Mouse (Mus musculus) hindbrain, embryonic 13.5 days (tissue): ENCODE measurements around the gene Pttg1ip. TPM values are rescaled to one million over a fixed set of nuclear protein-coding genes. Genes with fewer than 3 reads are reported as not detected.

Experiments
- ATAC-seq: fragments of 200-750 bp; cut with Nextera tagmentation; 2 replicates; pipeline ENCODE4 v1.8.0; 2017; ENCODE audit warnings: moderate TSS enrichment; ENCODE audit not compliant: low FRiP score
- H3K27ac ChIP-seq: fragments of 300-500 bp; sonication (generic); 2 replicates; pipeline ENCODE4 v1.5.1; 2015; ENCODE audit warnings: inconsistent platforms, mild to moderate bottlenecking, moderate library complexity
- H3K27me3 ChIP-seq: fragments of 300-500 bp; sonication (generic); 2 replicates; pipeline ENCODE4 v1.6.1; 2015; ENCODE audit warnings: mild to moderate bottlenecking, inconsistent platforms
- H3K36me3 ChIP-seq: fragments of 300-500 bp; sonication (generic); 2 replicates; pipeline ENCODE4 v1.6.1; 2015; ENCODE audit warnings: mild to moderate bottlenecking, inconsistent platforms
- H3K4me1 ChIP-seq: fragments of 300-500 bp; sonication (generic); replicated peaks from 2 replicates; pipeline ENCODE4 v1.6.1; 2015; ENCODE audit warnings: inconsistent platforms
- H3K4me2 ChIP-seq: fragments of 300-500 bp; sonication (generic); 2 replicates; pipeline ENCODE4 v1.6.1; 2015; ENCODE audit warnings: inconsistent platforms, mild to moderate bottlenecking, moderate library complexity
- H3K4me3 ChIP-seq: fragments of 300-500 bp; sonication (generic); 2 replicates; pipeline ENCODE4 v1.5.1; 2015; ENCODE audit warnings: mild to moderate bottlenecking, inconsistent platforms
- H3K9ac ChIP-seq: fragments of 300-500 bp; sonication (generic); 2 replicates; pipeline ENCODE4 v1.6.1; 2015; ENCODE audit warnings: mild to moderate bottlenecking, inconsistent platforms
- H3K9me3 ChIP-seq: fragments of 300-500 bp; sonication (generic); 2 replicates; pipeline ENCODE4 v1.6.1; 2016; ENCODE audit warnings: inconsistent platforms
- WGBS: fragments of 180-500 bp; shearing (Covaris S2); methylation state at CpG from one replicate; pipeline ENCODE4 v1.1.7; 2015; 5-methylcytosine and 5-hydroxymethylcytosine counted together
- polyA plus RNA-seq: library from polyadenylated mRNA; unstranded; fragments of >200 nt; fragmentation: Nextera tagmentation; extraction: Ambion mirVana; gene quantifications from 2 replicates; pipeline ENCODE4 v1.2.1, GENCODE M21; 2015

Gene Pttg1ip
- polyA plus RNA-seq, 1 experiment from 2014 or later = 69.0 TPM

GRCm38 (mm10) chr10:77573162-77573561 lies 8.4 kb upstream of the Pttg1ip start:
- Histone ChIP-seq H3K4me2 (no peak overlapping the region), H3K9ac (no peak overlapping the region), H3K4me3 (no peak overlapping the region), H3K4me1 (no peaks in the 10 kb centered on the region), H3K27ac (no peak overlapping the region), H3K36me3 (no peaks in the 10 kb centered on the region), H3K27me3 (0 out of 2 replicates have a peak, but pooled peaks cover 12% of the 10 kb centered on the region), H3K9me3 (no peaks in the 10 kb centered on the region)
- 91% methylated on average over 1 of the region's 1 CpGs for WGBS
- ATAC-seq = no peak

DNA sequence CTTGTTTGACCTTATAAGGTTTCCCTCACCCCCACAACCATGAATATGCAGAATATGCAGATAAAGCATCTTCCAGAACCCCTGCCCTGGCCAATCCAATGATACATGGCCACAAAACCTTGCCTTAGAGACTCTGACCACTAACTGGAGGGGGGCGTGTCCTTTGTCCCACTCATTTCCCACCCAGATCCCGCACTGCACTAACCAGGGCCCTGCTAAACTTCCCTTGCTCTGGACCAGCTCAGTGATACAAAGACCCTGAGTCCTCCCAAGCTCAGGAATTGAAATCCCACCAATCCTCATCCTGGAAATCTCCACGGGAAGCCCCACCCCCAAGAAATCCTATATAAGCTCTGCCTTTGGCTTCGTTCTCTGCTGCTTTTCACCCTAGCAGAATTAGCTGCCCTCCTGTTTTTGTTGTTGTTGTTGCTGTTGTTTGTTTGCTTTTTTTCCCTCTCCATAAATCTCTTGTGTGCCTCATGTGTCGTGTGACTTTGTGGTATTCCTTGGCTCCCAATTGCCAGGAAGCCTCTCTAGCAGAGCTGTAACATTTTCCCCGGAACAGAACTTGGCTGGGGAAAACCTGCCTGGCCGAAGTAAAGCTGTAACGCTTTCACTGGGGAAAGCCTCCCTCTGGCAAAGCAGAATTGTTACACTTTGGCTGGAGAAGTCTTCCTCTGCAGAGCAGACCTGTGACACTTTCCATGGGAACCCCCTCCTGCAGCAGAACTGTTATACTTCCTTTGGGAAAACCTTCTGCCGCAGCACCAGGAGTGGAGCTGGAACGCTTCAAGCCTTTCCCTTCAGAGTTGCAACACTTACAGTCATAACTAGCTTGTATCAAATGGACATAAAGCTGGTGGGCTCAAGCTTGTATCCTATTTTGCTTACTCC lies 1.2 kb upstream of the Pttg1ip start:
- Histone ChIP-seq H3K36me3 (no peaks in the 10 kb centered on the region), H3K4me2 (peak overlapping the region; percentile 92), H3K9ac (no peak overlapping the region), H3K4me3 (no peak overlapping the region), H3K9me3 (no peaks in the 10 kb centered on the region), H3K4me1 (peaks cover 26% of the 10 kb centered on the region), H3K27me3 (no peaks in the 10 kb centered on the region), H3K27ac (no peak overlapping the region)
- WGBS = 67% methylated on average over 10 of the region's 10 CpGs
- ATAC-seq = no peak

DNA sequence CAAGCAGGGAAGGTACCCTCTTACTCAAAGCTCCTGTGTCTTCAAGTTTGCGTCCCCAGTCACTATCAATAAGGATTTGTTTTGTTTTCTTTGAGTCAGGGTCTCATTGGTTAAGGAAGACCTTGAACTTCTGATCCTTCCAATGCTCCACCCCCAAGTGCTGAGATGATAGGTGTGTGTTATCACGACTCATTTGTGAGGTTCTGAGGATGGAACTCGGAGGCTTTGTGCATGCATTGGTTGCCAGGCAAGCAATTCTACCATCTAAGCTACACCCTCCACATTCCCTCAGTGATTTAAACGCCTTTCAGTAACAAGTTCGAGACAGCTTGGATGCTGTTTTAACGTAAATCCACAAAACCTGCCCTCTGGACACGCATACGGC lies 505 bp upstream of the Pttg1ip start:
- 12% methylated on average over 8 of the region's 8 CpGs for WGBS
- Histone ChIP-seq H3K4me2 (peak overlapping the region; percentile 92), H3K27ac (peak overlapping the region; percentile 91), H3K9ac (peak overlapping the region; percentile 79), H3K4me1 (peaks cover 29% of the 10 kb centered on the region), H3K4me3 (peak overlapping the region; percentile 90), H3K27me3 (no peaks in the 10 kb centered on the region), H3K9me3 (no peaks in the 10 kb centered on the region), H3K36me3 (0 out of 2 replicates have a peak, but pooled peaks cover 3% of the 10 kb centered on the region)
- ATAC-seq = peak; percentile 34

DNA sequence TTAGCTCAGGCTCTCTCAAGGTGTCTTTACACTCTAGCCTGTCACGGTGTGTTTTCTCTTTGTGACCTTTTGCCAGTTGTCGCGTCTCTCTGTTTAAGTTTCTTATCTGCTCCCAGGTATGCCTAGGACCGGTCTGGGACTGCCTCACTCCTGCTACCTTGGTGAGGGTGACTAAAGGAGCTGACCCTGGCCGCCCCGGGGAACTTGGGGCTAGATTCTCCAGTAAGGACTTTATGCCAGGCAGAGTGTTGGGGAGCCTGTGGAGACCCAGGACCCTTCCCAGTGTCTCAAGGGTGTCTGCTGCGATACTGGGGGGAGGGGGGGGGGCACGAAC lies 732 bp downstream of the Pttg1ip start:
- peak; percentile 9 for ATAC-seq
- H3K27ac ChIP-seq = peak overlapping the region; percentile 92

GRCm38 (mm10) chr10:77583795-77584422 lies 2.4 kb downstream of the Pttg1ip start:
- 67% methylated on average over 10 of the region's 10 CpGs for WGBS
- ATAC-seq = no peak
- Histone ChIP-seq H3K4me1 (peaks cover 42% of the 10 kb centered on the region), H3K4me2 (no peak overlapping the region), H3K9me3 (no peaks in the 10 kb centered on the region), H3K27ac (no peak overlapping the region), H3K4me3 (no peak overlapping the region), H3K27me3 (no peaks in the 10 kb centered on the region), H3K36me3 (peaks cover 21% of the 10 kb centered on the region), H3K9ac (peak overlapping the region; percentile 91; the same call in 1 of the 2 replicates)

More for the DNA sequence above, 732 bp downstream of the Pttg1ip start:
- no peaks in the 10 kb centered on the region for H3K27me3 ChIP-seq
- H3K4me3 ChIP-seq = peak overlapping the region; percentile 90
- H3K9me3 ChIP-seq = no peaks in the 10 kb centered on the region
- H3K9ac ChIP-seq = peak overlapping the region; percentile 91
- WGBS = 11% methylated on average over 8 of the region's 8 CpGs
- peak overlapping the region; percentile 92 for H3K4me2 ChIP-seq
- H3K4me1 ChIP-seq = peaks cover 37% of the 10 kb centered on the region
- peaks cover 7% of the 10 kb centered on the region; the same call in 1 of the 2 replicates for H3K36me3 ChIP-seq

GRCm38 (mm10) chr10:77586637-77587036 lies 5.1 kb downstream of the Pttg1ip start:
- H3K9ac ChIP-seq = no peak overlapping the region
- H3K9me3 ChIP-seq = no peaks in the 10 kb centered on the region
- H3K27me3 ChIP-seq = no peaks in the 10 kb centered on the region
- H3K4me3 ChIP-seq = no peak overlapping the region
- no peak for ATAC-seq
- 95% methylated on average over 3 of the region's 3 CpGs for WGBS
- peaks cover 51% of the 10 kb centered on the region for H3K4me1 ChIP-seq
- H3K4me2 ChIP-seq = no peak overlapping the region
- no peak overlapping the region for H3K27ac ChIP-seq
- H3K36me3 ChIP-seq = peaks cover 42% of the 10 kb centered on the region

DNA sequence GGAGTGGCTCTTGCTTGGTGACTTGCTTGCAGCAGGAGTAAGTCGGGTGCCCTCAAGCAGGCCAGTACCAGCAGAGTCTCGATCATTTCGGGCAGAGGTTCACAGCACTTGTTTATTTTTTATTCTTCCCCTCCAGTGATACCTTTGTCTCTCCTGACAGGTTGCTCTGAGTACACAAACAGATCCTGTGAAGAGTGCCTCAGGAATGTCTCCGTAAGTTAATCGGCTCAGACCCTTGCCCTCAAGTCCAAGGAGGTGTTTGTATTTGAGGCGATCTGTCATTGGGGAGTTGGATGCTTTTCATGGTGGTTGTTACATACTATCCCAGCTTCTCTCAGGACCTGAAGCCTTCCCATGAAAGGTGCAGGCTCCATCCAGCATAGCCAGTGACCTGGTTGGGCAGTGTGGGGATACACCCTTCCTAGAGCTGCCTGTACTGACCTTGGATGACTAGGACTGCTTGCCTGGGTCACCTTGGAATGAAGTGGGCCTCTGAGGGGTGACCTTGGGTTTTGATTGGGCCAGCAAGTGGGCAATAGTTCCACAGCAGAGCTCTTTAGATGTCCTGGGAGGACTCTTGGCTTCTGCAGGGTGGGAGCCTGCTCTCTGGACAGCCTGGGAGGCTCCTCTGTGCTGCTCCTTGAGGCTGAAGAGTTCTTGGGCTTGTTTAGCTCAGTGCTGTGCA lies 5.7 kb downstream of the Pttg1ip start:
- Histone ChIP-seq H3K9me3 (no peaks in the 10 kb centered on the region), H3K9ac (no peak overlapping the region), H3K4me2 (no peak overlapping the region), H3K36me3 (peaks cover 45% of the 10 kb centered on the region), H3K27ac (no peak overlapping the region), H3K27me3 (no peaks in the 10 kb centered on the region), H3K4me3 (no peak overlapping the region), H3K4me1 (peaks cover 49% of the 10 kb centered on the region)
- WGBS = 94% methylated on average over 6 of the region's 6 CpGs
- no peak for ATAC-seq

- Histone ChIP-seq H3K27me3 (no peaks in the 10 kb centered on the region), H3K4me1 (peaks cover 41% of the 10 kb centered on the region), H3K4me3 (no peak overlapping the region), H3K36me3 (peaks cover 52% of the 10 kb centered on the region), H3K9ac (no peak overlapping the region), H3K4me2 (no peak overlapping the region), H3K27ac (no peak overlapping the region), H3K9me3 (no peaks in the 10 kb centered on the region)
- ATAC-seq = no peak
- 92% methylated on average over 2 of the region's 2 CpGs for WGBS
These were observed 6.5 kb downstream of the Pttg1ip start for GRCm38 (mm10) chr10:77588036-77588435.

DNA sequence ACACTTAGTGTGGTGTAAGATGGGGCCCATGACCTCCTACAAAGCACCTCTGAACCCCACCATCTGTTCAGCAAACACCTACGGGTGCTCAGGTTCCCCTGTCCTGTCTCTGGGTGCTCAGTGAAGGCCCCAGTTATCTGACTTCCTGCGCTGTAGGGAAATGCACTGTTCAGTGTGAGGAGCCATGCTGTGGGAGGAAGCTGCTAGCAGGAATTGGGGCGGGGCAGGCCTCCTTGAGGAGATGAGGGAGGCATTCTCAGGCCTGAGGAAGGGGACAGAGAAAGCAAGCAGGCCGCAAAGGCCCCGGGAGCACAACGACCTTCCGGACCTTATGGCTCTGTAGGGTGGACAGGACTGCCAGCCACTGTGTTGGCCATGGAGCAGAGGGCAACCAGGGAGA lies 7.6 kb downstream of the Pttg1ip start:
- Histone ChIP-seq H3K27me3 (no peaks in the 10 kb centered on the region), H3K4me2 (no peak overlapping the region), H3K27ac (peak overlapping the region; percentile 46), H3K4me3 (no peak overlapping the region), H3K9me3 (no peaks in the 10 kb centered on the region), H3K9ac (no peak overlapping the region), H3K4me1 (peaks cover 30% of the 10 kb centered on the region), H3K36me3 (peaks cover 63% of the 10 kb centered on the region)
- no peak for ATAC-seq
- 79% methylated on average over 7 of the region's 7 CpGs for WGBS

- Histone ChIP-seq H3K4me2 (0 out of 2 replicates have a peak overlapping the region, but pooled peaks have one; percentile 8), H3K9ac (no peak overlapping the region), H3K4me3 (no peak overlapping the region), H3K27ac (no peak overlapping the region), H3K9me3 (no peaks in the 10 kb centered on the region), H3K27me3 (no peaks in the 10 kb centered on the region), H3K36me3 (peaks cover 69% of the 10 kb centered on the region), H3K4me1 (peaks cover 30% of the 10 kb centered on the region)
- WGBS = 76% methylated on average over 8 of the region's 8 CpGs
- 0 out of 2 replicates have a peak, but pooled peaks have one; percentile 44 for ATAC-seq
These were observed 8.2 kb downstream of the Pttg1ip start for GRCm38 (mm10) chr10:77589749-77590148.

GRCm38 (mm10) chr10:77590812-77591211 lies 9.3 kb downstream of the Pttg1ip start:
- Histone ChIP-seq H3K4me1 (peaks cover 27% of the 10 kb centered on the region), H3K9me3 (no peaks in the 10 kb centered on the region), H3K9ac (no peak overlapping the region), H3K4me3 (no peak overlapping the region), H3K36me3 (peaks cover 77% of the 10 kb centered on the region), H3K27me3 (no peaks in the 10 kb centered on the region), H3K4me2 (no peak overlapping the region), H3K27ac (no peak overlapping the region)
- no peak for ATAC-seq
- 40% methylated on average over 6 of the region's 6 CpGs for WGBS

DNA sequence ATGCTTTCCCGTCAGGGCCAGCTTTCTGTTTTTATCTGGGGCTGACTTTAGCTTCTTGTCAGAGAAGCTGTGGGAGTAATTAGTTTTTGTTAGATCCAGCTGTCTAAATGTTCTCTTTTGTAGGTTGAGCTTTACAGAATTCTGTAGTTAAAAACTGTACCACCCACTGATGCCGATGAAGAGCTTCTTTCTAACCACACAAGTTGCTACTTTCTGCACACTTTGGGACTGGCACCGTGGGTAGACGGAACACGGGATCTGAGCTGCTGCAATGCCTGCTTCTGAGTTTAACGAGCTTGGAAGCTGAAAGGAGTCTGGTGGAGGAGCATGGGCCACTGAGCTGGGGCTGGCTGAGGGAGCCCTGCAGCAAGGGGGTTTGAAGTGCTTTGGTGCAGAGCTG lies 10.0 kb downstream of the Pttg1ip start:
- no peak overlapping the region for H3K4me2 ChIP-seq
- WGBS = 85% methylated on average over 6 of the region's 6 CpGs
- peaks cover 24% of the 10 kb centered on the region for H3K4me1 ChIP-seq
- H3K4me3 ChIP-seq = no peak overlapping the region
- ATAC-seq = no peak
- H3K27ac ChIP-seq = no peak overlapping the region
- peaks cover 84% of the 10 kb centered on the region for H3K36me3 ChIP-seq
- no peaks in the 10 kb centered on the region for H3K9me3 ChIP-seq
- H3K9ac ChIP-seq = no peak overlapping the region
- no peaks in the 10 kb centered on the region for H3K27me3 ChIP-seq
